Mouse (Mus musculus): ENCODE results near the gene Atxn7l1.

DNA sequence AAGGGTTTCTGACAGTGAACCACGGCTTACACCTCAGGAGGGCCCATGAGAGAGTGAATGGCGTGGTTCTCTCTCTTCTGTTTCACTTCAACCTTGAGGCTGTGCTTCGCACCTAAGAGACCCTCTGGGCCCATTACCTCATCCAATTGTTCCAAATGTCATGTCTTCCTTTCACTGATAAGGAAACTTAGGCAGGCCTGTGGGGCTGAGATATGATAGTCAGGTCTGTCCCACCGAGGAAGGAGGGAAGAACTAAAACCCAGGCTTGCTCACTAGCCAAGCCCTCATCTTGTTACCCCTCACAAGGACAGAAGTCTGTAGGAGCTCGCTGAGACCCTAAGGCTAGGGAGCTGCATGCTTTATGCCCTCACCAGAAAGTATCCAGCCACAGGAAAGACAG, 187.5 kb downstream of the Atxn7l1 start:
- no peak for TF ChIP-seq CTCF (conservative IDR thresholded peaks at IDR 0.05; ENCODE audit: insufficient read depth, insufficient read length, low read depth, low read length)
- TF ChIP-seq POLR2A (IDR thresholded peaks at IDR 0.05; ENCODE audit: low read depth, low read length) = no peak

Measured in kidney, adult 2 months (tissue).